Mouse (Mus musculus): Measurements from ENCODE around the gene Pola1.

Gene Pola1

GRCm38 (mm10) chrX:93292031-93292430, 339.9 kb downstream of the Pola1 start:
- DNase-seq (ENCODE audit: extremely low read depth, low read depth, low spot score) = no peak

- DNase-seq (ENCODE audit: extremely low read depth, low read depth, low spot score) = no peak
These were observed 342.0 kb downstream of the Pola1 start for GRCm38 (mm10) chrX:93289851-93290380.

- no peak for DNase-seq (ENCODE audit: extremely low read depth, low read depth, low spot score)
These were observed 342.9 kb downstream of the Pola1 start for GRCm38 (mm10) chrX:93289076-93289475.

GRCm38 (mm10) chrX:93288339-93288738, 343.6 kb downstream of the Pola1 start:
- DNase-seq (ENCODE audit: extremely low read depth, low read depth, low spot score) = no peak

GRCm38 (mm10) chrX:93286291-93286893, 345.6 kb downstream of the Pola1 start, which contains the start of gene Arx:
Gene Arx, plus strand, starts transcription at chrX:93286445.
- DNase-seq (ENCODE audit: extremely low read depth, low read depth, low spot score) = no peak

- DNase-seq (ENCODE audit: extremely low read depth, low read depth, low spot score) = no peak
These were observed 346.9 kb downstream of the Pola1 start for GRCm38 (mm10) chrX:93285091-93285490.

GRCm38 (mm10) chrX:93281756-93282155, 350.2 kb downstream of the Pola1 start:
- no peak for DNase-seq (ENCODE audit: extremely low read depth, low read depth, low spot score)

- DNase-seq (ENCODE audit: extremely low read depth, low read depth, low spot score) = no peak
These were observed 350.8 kb downstream of the Pola1 start for GRCm38 (mm10) chrX:93281028-93281723.

- DNase-seq (ENCODE audit: extremely low read depth, low read depth, low spot score) = no peak
These were observed 352.0 kb downstream of the Pola1 start for GRCm38 (mm10) chrX:93279940-93280339.

GRCm38 (mm10) chrX:93275689-93276088, 356.3 kb downstream of the Pola1 start:
- DNase-seq (ENCODE audit: extremely low read depth, low read depth, low spot score) = no peak
